Mouse (Mus musculus) CH12.LX (cell line): ENCODE data around the gene Gpr146.

Experiments
- CHD1 ChIP-seq: IDR thresholded peaks from 2 replicates; pipeline ENCODE4 v1.6.1; 2012; ENCODE audit warnings: low read depth, low read length, improper control_type of control experiment, inconsistent platforms
- CHD2 ChIP-seq: IDR thresholded peaks from 2 replicates; pipeline ENCODE4 v1.6.1; 2011; ENCODE audit warnings: low read length, improper control_type of control experiment
- CTCF ChIP-seq, 2 experiments: IDR thresholded peaks in 1 of 2; conservative IDR thresholded peaks in 1 of 2; 2 replicates each; pipeline ENCODE4 v1.5.1; 2011 to 2012; ENCODE audit warnings: low read depth in 2 of 2, low read length in 2 of 2, improper control_type of control experiment in 1 of 2, inconsistent platforms in 1 of 2, mild to moderate bottlenecking in 1 of 2, moderate library complexity in 1 of 2
- EP300 ChIP-seq: IDR thresholded peaks from 2 replicates; pipeline ENCODE4 v1.6.1; 2011; ENCODE audit warnings: low read length, improper control_type of control experiment
- POLR2A ChIP-seq: IDR thresholded peaks from 2 replicates; pipeline ENCODE4 v1.6.1; 2011; ENCODE audit warnings: low read depth, mild to moderate bottlenecking, improper control_type of control experiment, low read length
- POLR2AphosphoS2 ChIP-seq: IDR thresholded peaks from 2 replicates; pipeline ENCODE4 v1.6.1; 2011; ENCODE audit warnings: low read depth, low read length, improper control_type of control experiment
- USF1 ChIP-seq: IDR thresholded peaks from 2 replicates; pipeline ENCODE4 v1.6.1; 2014; ENCODE audit warnings: low read depth, mild to moderate bottlenecking, inconsistent platforms, low read length, improper control_type of control experiment
- ZNF384 ChIP-seq: IDR thresholded peaks from 2 replicates; pipeline ENCODE4 v1.6.1; 2012; ENCODE audit warnings: low read depth, low read length, improper control_type of control experiment, inconsistent platforms

DNA sequence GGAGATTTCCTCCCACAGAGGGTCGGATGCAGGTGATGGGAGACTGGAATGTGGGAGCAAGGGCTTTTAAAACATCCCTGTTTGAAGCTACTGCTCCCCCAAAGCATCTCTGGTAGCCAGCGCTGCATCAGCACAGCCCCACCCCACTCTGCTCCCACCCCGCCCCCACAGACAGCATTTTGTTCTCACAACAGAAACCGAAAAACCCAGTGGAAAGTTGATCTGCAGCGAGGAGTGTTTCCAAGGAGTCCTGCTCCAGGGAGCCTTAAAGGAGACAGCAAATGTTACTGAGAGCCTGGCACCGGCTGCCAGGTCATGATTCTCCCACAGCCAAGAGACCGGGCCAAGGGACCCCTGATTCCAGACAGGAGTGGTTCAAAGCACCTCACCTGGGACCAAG is 46.7 kb upstream of the Gpr146 start:
- TF ChIP-seq CTCF (conservative IDR thresholded peaks at IDR 0.05 in 1 of 2, IDR thresholded peaks at IDR 0.05 in 1 of 2; ENCODE audit: low read depth in 2 of 2, low read length in 2 of 2) (no peak), POLR2A (no peak), CHD2 (no peak), USF1 (no peak), CHD1 (no peak), EP300 (no peak), POLR2AphosphoS2 (no peak), ZNF384 (no peak)
